Mouse (Mus musculus): ENCODE measurements around the gene Rnft1. TPM values are rescaled to one million over a fixed set of nuclear protein-coding genes. Genes with fewer than 3 reads are reported as not detected.
"Not testable (repeated sequence)": the region's sequence is repeated elsewhere in the genome, so short reads cannot be mapped to it uniquely, and the experiment has no call there.

Gene Rnft1
- 41.7 and 45.0 TPM in 2 replicates for polyA plus RNA-seq (2015; fragmentation: Nextera tagmentation; extraction: Ambion mirVana)

GRCm38 (mm10) chr11:86484101-86484868, at the start of gene Rnft1:
Gene Rnft1 (plus strand): TSS chr11:86484657.
- Histone ChIP-seq H3K4me1 (replicated peaks) (peaks cover 9% of the 10 kb centered on the region), H3K9ac (peak within 1 kb of the TSS; percentile 86), H3K4me2 (peak within 1 kb of the TSS; percentile 83), H3K4me3 (peak within 1 kb of the TSS; percentile 88), H3K36me3 (peaks cover under 1% of the 10 kb centered on the region; the same call in 1 of the 2 replicates), H3K9me3 (replicated peaks) (no peaks in the 10 kb centered on the region), H3K27ac (peak within 1 kb of the TSS; percentile 93), H3K27me3 (no peaks in the 10 kb centered on the region)
- ATAC-seq (replicated peaks; ENCODE audit: insufficient number of reproducible peaks, insufficient read depth, low FRiP score, low read depth): peak; percentile 99
- under 1% methylated on average over 67 of the region's 68 CpGs for WGBS

GRCm38 (mm10) chr11:86436843-86437242, 47.6 kb upstream of the Rnft1 start:
- ATAC-seq (replicated peaks; ENCODE audit: insufficient number of reproducible peaks, insufficient read depth, low FRiP score, low read depth): no peak
- Histone ChIP-seq H3K27me3 (no peaks in the 10 kb centered on the region), H3K9ac (no peak overlapping the region), H3K9me3 (replicated peaks) (no peaks in the 10 kb centered on the region), H3K4me1 (replicated peaks) (no peaks in the 10 kb centered on the region), H3K36me3 (no peaks in the 10 kb centered on the region), H3K4me3 (no peak overlapping the region), H3K27ac (no peak overlapping the region), H3K4me2 (peak overlapping the region; percentile 18; the same call in 1 of the 2 replicates)
- WGBS: 11% methylated on average over 5 of the region's 5 CpGs

DNA sequence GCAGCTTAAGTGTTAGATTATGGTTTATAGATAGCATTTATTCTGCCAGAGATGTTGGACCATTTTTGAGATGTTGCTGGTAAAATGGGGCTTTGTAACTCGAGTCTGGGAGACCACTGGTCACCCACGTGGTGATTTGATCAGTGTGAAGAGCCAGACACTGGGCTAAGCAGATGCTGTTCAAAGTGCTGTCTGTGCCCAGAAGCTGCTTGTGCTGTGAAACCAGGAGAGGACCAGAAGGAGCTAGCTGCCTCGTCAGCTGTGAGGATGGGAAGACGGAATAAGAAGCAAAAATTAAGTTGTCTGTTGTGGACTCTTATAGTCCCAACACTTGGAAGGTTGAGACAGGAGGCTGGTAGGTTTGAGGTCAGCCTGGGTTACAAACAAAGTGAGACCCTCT, 46.2 kb upstream of the Rnft1 start:
- no peak overlapping the region for H3K4me2 ChIP-seq
- H3K4me1 ChIP-seq (replicated peaks): no peaks in the 10 kb centered on the region
- H3K27me3 ChIP-seq: no peaks in the 10 kb centered on the region
- 45% methylated on average over 4 of the region's 4 CpGs for WGBS
- no peaks in the 10 kb centered on the region for H3K9me3 ChIP-seq (replicated peaks)
- no peaks in the 10 kb centered on the region for H3K36me3 ChIP-seq
- H3K27ac ChIP-seq: no peak overlapping the region
- no peak overlapping the region for H3K9ac ChIP-seq
- no peak overlapping the region for H3K4me3 ChIP-seq
- no peak for ATAC-seq (replicated peaks; ENCODE audit: insufficient number of reproducible peaks, insufficient read depth, low FRiP score, low read depth)

DNA sequence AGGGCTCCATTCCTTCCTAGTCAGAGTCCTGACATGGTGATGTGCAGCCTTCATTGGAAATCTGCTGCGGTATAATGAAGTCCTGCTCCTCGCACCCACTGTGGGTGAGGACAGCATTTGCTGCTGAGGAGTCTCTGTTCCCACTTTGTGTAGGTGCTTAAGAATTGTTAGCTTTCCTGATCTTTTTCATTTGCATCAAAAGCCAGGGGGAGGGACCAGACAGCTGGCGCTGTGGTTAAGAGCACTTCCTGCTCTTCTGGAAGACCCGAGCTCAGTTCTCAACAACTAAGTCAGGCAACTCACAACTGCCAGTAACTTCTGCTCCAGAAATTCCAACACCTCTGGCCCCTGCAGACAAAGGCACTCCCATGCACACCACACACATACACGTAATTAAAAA, 43.7 kb upstream of the Rnft1 start:
- H3K4me3 ChIP-seq: no peak overlapping the region
- H3K9ac ChIP-seq: no peak overlapping the region
- 53% methylated on average over 5 of the region's 5 CpGs for WGBS
- H3K9me3 ChIP-seq (replicated peaks): no peaks in the 10 kb centered on the region
- H3K27me3 ChIP-seq: no peaks in the 10 kb centered on the region
- ATAC-seq (replicated peaks; ENCODE audit: insufficient number of reproducible peaks, insufficient read depth, low FRiP score, low read depth): no peak
- H3K4me2 ChIP-seq: no peak overlapping the region
- H3K4me1 ChIP-seq (replicated peaks): no peaks in the 10 kb centered on the region
- no peaks in the 10 kb centered on the region for H3K36me3 ChIP-seq
- H3K27ac ChIP-seq: no peak overlapping the region

DNA sequence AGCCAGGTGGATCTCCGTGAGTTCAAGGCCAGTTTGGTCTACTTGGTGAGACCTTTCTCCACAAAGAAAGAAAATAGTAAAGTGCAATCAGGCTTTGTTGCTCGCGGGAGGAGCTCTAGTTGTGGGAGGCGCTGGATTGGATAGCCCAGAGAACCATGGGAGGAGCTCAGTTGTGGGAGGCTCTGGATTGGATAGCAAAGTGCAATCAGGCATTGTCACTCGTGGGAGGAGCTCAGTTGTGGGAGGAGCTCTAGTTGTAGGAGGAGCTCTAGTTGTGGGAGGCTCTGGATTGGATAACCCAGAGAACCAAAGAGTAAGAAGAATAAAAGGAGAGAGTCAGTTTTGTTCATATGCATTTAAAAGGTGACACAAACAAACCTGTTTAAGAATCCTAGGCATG, 30.5 kb upstream of the Rnft1 start:
- Histone ChIP-seq H3K4me3 (no peak overlapping the region), H3K9ac (no peak overlapping the region), H3K36me3 (no peaks in the 10 kb centered on the region), H3K9me3 (replicated peaks) (no peaks in the 10 kb centered on the region), H3K27ac (no peak overlapping the region), H3K27me3 (no peaks in the 10 kb centered on the region), H3K4me1 (replicated peaks) (no peaks in the 10 kb centered on the region), H3K4me2 (no peak overlapping the region)
- no peak for ATAC-seq (replicated peaks; ENCODE audit: insufficient number of reproducible peaks, insufficient read depth, low FRiP score, low read depth)
- WGBS: 84% methylated on average over 5 of the region's 5 CpGs

DNA sequence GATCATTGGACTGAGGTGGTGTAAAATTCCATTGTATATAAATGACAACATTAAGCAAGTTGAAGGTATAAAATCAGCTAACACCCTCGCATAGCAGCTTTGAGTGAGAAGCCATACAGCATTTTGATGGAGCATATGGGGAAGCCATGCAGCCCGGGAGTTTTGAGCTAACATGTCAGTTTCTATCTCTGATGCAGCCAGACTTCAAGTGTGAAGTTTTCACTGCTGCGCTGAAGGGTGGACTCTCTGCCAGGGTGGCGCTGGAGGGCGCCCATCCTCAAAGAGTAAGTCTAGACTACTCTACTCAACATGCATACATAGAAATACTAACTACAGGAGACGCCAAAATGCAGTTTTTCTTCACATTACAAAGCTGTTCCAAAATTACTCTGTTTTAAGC, 26.9 kb upstream of the Rnft1 start:
- ATAC-seq (replicated peaks; ENCODE audit: insufficient number of reproducible peaks, insufficient read depth, low FRiP score, low read depth): no peak
- Histone ChIP-seq H3K4me1 (replicated peaks) (no peaks in the 10 kb centered on the region), H3K9me3 (replicated peaks) (no peaks in the 10 kb centered on the region), H3K9ac (no peak overlapping the region), H3K27me3 (no peaks in the 10 kb centered on the region), H3K27ac (no peak overlapping the region), H3K4me2 (no peak overlapping the region), H3K4me3 (no peak overlapping the region), H3K36me3 (no peaks in the 10 kb centered on the region)
- WGBS: 76% methylated on average over 6 of the region's 6 CpGs

DNA sequence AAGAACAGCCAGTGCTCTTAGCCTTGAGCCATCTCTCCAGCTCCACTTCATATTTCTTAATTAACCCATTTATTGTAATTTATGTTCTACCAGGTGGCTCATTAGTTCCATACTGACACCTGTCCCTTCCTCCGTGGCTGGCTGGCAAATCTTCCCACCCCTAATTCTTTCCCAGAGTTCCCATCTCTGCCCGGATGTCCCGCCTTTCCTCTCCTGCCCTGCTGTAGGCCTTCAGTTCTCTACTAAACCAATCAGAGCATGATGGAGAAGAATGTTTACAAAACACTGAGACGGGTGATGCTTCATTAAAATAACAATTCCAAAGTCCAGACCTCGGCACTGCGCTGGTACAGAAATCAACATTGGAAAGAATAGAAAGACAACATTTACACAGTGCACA, 25.6 kb upstream of the Rnft1 start:
- H3K27ac ChIP-seq: no peak overlapping the region
- no peaks in the 10 kb centered on the region for H3K36me3 ChIP-seq
- ATAC-seq (replicated peaks; ENCODE audit: insufficient number of reproducible peaks, insufficient read depth, low FRiP score, low read depth): no peak
- H3K4me2 ChIP-seq: no peak overlapping the region
- H3K4me1 ChIP-seq (replicated peaks): no peaks in the 10 kb centered on the region
- WGBS: 83% methylated on average over 6 of the region's 6 CpGs
- H3K4me3 ChIP-seq: no peak overlapping the region
- H3K9ac ChIP-seq: no peak overlapping the region
- no peaks in the 10 kb centered on the region for H3K27me3 ChIP-seq
- no peaks in the 10 kb centered on the region for H3K9me3 ChIP-seq (replicated peaks)

DNA sequence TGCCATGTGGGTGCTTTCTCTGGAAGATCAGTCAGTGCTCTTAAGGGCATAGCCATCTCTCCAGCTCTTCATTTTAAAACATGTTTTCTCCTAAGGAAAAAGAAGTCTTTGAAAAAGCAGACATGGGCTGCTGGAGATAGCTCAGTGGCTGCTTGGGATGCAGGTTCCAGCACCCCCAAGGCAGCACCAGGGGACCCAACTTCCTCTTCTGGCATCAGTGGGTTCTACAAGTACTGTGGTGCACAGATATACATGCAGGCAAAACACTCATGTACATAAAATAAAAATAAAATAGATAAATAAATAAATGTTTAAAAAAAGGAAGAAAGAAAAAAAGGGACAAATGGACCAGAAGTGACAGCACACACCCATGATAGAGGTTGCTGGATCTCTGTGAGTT, 21.9 kb upstream of the Rnft1 start:
- ATAC-seq (replicated peaks; ENCODE audit: insufficient number of reproducible peaks, insufficient read depth, low FRiP score, low read depth): no peak
- Histone ChIP-seq H3K4me2 (no peak overlapping the region), H3K27ac (no peak overlapping the region), H3K27me3 (no peaks in the 10 kb centered on the region), H3K4me3 (no peak overlapping the region), H3K36me3 (no peaks in the 10 kb centered on the region), H3K9ac (no peak overlapping the region), H3K4me1 (replicated peaks) (no peaks in the 10 kb centered on the region), H3K9me3 (replicated peaks) (no peaks in the 10 kb centered on the region)

GRCm38 (mm10) chr11:86464275-86464674, 20.2 kb upstream of the Rnft1 start:
- not testable (repeated sequence) for H3K4me1 ChIP-seq (replicated peaks); H3K27ac ChIP-seq; H3K9ac ChIP-seq; H3K27me3 ChIP-seq; H3K36me3 ChIP-seq; H3K4me3 ChIP-seq; H3K9me3 ChIP-seq (replicated peaks); ATAC-seq (replicated peaks; ENCODE audit: insufficient number of reproducible peaks, insufficient read depth, low FRiP score, low read depth)
- H3K4me2 ChIP-seq: 0 out of 2 replicates have a peak overlapping the region, but pooled peaks have one; percentile 10
- WGBS: 17% methylated on average over 8 of the region's 8 CpGs

GRCm38 (mm10) chr11:86468345-86468744, 16.1 kb upstream of the Rnft1 start:
- H3K9ac ChIP-seq: no peak overlapping the region
- no peaks in the 10 kb centered on the region for H3K9me3 ChIP-seq (replicated peaks)
- WGBS: 79% methylated on average over 8 of the region's 8 CpGs
- H3K27ac ChIP-seq: no peak overlapping the region
- peaks cover 18% of the 10 kb centered on the region for H3K4me1 ChIP-seq (replicated peaks)
- ATAC-seq (replicated peaks; ENCODE audit: insufficient number of reproducible peaks, insufficient read depth, low FRiP score, low read depth): no peak
- H3K4me2 ChIP-seq: no peak overlapping the region
- H3K27me3 ChIP-seq: no peaks in the 10 kb centered on the region
- no peak overlapping the region for H3K4me3 ChIP-seq
- no peaks in the 10 kb centered on the region for H3K36me3 ChIP-seq

- no peak for ATAC-seq (replicated peaks; ENCODE audit: insufficient number of reproducible peaks, insufficient read depth, low FRiP score, low read depth)
- Histone ChIP-seq H3K9me3 (replicated peaks) (no peaks in the 10 kb centered on the region), H3K27me3 (no peaks in the 10 kb centered on the region), H3K4me2 (no peak overlapping the region), H3K27ac (no peak overlapping the region), H3K36me3 (no peaks in the 10 kb centered on the region), H3K9ac (no peak overlapping the region), H3K4me3 (no peak overlapping the region), H3K4me1 (replicated peaks) (peaks cover 22% of the 10 kb centered on the region)
- WGBS: 61% methylated on average over 4 of the region's 4 CpGs
Observed at GRCm38 (mm10) chr11:86468971-86469370, 15.5 kb upstream of the Rnft1 start.

- Histone ChIP-seq H3K27ac (peak overlapping the region; percentile 5; the same call in 1 of the 2 replicates), H3K9me3 (replicated peaks) (no peaks in the 10 kb centered on the region), H3K9ac (no peak overlapping the region), H3K27me3 (no peaks in the 10 kb centered on the region), H3K4me1 (replicated peaks) (peaks cover 22% of the 10 kb centered on the region), H3K36me3 (no peaks in the 10 kb centered on the region), H3K4me2 (no peak overlapping the region), H3K4me3 (no peak overlapping the region)
- ATAC-seq (replicated peaks; ENCODE audit: insufficient number of reproducible peaks, insufficient read depth, low FRiP score, low read depth): no peak
- WGBS: 39% methylated on average over 6 of the region's 6 CpGs
Observed at GRCm38 (mm10) chr11:86471785-86472184, 12.7 kb upstream of the Rnft1 start.
